Mouse (Mus musculus) left cerebral cortex, postnatal 14 days (tissue): ENCODE results near the gene Rps6. TPM values are rescaled to one million over a fixed set of nuclear protein-coding genes. Genes with fewer than 3 reads are reported as not detected.
A peak's percentile ranks its signal among the peaks of the same experiment; 100 is the strongest.
"Not testable (repeated sequence)": the region's sequence is repeated elsewhere in the genome, so short reads cannot be mapped to it uniquely, and the experiment has no call there.

Experiments
- DNase-seq, 2 experiments: peaks; one replicate each; pipeline ENCODE4 v3.0.0; 2021 to 2022; ENCODE audit warnings: low spot score in 2 of 2, mixed read lengths in 1 of 2
- intact Hi-C: fragments of 180-260 bp; cut with DNase I; formaldehyde crosslinking; loops from one replicate; pipeline ENCODE4 v1.15.1; 2025
- total RNA-seq, 2 experiments: library from RNA; stranded (reverse); gene quantifications; 2 replicates each; pipeline ENCODE4 v1.2.3; 2021

Rps6 gene
- total RNA-seq, 2 experiments from 2014 or later = 362 to 379 TPM

DNA sequence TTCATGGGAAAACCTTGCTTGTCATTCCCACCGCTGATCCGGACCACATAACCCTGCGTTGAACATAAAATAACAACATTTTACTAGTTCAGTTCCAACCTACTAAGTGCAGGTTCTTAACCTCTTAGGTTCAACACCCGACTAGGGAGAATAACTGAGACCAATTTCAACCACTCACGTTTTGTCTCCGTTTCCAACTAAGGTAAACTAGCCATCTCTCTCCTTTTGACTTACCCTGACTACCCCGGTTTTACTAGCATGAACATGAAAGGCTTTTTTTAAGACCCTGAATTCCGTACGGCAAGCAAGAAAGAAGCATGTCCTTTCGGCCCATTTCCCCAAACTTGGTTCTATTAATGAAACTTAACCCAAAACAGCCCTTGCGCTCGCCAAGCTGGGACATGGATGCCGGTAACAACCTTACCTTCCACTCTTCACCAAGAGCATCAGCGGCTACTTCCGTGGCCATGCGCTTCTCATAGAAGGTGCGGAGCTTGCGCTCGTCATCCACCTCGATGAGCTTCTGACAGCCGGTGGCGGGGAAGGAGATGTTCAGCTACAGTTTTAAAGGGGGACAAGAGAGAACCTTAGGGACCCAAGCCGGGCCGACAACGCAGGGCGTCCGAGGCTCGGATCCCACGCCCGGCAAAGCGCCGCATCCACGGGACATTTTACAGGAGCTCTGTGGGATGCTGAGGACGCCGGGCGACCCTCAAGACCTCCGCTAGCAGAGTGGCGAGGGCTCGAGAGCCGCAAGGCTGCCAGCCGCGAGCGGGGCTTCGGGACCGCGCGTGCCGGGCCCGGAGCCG is 704 bp downstream of the Rps6 start:
- intact Hi-C loops = no loop called here

DNA sequence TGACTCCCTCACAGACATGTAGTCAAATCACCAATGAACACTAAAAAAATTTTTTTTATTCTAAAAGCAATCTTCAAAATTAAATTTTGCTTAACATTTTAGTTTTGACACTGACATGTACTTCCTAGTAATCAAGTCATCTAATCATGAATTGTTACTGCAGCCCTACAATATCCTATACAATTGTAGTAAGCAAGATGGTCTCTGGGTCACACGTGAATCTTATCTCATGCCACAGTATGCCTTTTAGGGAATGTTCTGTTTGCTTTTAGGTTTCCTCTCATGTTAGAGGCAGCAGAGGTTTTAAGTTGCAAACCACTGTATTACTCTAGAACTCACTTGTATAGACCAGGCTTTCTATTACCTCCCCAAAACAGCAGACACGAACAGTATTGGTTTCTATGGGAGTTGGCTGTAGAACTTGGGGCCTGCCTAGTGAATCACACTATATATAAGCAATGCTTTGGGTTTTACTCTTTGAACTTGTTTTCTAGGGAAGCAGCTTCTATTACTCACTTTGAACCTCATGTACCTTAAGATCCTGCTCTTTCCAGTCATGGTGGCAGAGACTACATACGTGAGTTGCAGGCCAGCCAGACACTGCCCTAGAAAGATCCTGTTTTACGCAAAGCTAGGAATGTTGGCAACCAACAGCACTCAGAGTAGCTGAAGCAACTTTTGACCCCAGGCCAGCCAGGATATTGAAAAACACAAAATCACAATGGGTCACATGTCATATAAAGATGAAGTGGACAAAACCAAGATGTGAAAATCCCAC is 4.2 kb downstream of the Rps6 start:
- intact Hi-C loops = loop anchor here (5.0 kb wide), 1 partner anchor 74 kb away; no protein-coding TSS in a partner anchor
- no peak for DNase-seq

More for the DNA sequence above, 704 bp downstream of the Rps6 start:
- peak in 1 of 2 experiments; percentile 18 for DNase-seq

GRCm38 (mm10) chr4:86852018-86852417 is 5.2 kb downstream of the Rps6 start:
- intact Hi-C loops = loop anchor here (5.0 kb wide), 1 partner anchor 75 kb away; no protein-coding TSS in a partner anchor
- DNase-seq = no peak

DNA sequence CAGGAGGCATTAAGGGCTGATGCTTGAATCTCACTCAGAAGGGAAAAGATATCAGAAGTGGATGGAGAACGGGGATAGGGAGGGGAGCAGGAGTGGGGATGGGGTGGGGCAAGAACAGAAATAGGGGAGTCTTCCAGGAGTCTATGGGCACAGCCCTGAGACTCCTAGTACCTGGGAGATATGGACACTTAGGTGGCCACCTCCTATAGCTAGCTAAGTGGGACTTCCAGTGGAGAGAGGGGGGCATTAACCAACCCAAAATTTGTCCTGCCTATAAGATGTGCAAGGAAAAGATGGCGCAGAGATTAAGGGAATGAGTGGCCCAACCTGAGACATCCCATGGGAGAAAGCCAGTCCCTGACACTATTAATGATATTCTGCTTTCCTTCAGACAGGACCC is 5.9 kb downstream of the Rps6 start:
- no peak for DNase-seq
- intact Hi-C loops = loop anchor here (5.0 kb wide), 1 partner anchor 76 kb away; no protein-coding TSS in a partner anchor

- no peak for DNase-seq
- intact Hi-C loops = no loop called here
Measured at GRCm38 (mm10) chr4:86847246-86847645, 10.0 kb downstream of the Rps6 start.

DNA sequence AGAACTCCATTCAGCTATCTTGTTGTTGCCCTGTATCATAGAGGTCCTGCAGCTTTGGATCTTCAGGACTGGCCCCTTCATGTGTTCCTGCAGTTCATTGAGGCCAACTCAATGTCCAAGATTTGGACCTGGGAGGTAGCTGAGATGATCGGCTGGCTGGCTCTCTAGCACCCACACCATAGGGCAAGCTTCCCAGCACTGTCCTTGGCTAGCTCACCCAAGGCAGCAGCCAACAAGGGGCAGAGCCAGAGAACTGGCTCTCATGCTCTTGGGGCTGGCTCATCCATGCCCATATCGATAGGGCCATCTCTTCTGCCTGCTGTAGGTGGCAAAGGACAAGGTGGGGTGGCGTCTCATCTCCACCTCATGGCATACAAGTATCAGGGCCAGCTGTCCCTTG is 11.8 kb downstream of the Rps6 start:
- intact Hi-C loops = no loop called here
- no peak for DNase-seq

GRCm38 (mm10) chr4:86841141-86841540 is 16.1 kb downstream of the Rps6 start:
- DNase-seq, intact Hi-C loops: not testable (repeated sequence)

- intact Hi-C loops = no loop called here
- no peak for DNase-seq
Measured at GRCm38 (mm10) chr4:86831896-86832295, 25.3 kb downstream of the Rps6 start.

DNA sequence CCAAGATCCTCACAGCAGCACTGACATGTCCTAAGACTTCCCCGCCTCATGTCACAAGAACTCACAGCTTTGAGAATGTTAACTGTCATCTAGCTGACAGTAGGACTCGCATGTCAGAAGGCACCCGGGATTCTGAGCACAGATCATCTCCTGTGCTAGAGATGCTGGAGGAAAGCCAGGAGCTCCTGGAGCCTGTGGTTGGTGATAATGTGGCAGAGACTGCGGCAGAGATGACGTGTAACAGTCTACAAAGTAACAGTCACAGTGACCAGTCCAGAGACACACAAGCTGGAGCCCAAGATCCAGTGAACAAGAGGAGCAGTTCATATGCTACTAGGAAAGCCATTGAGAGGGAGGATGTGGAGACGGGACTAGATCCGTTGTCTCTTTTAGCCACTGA is 32.1 kb downstream of the Rps6 start:
- intact Hi-C loops = no loop called here
- peak; percentile 15 to 20 for DNase-seq

DNA sequence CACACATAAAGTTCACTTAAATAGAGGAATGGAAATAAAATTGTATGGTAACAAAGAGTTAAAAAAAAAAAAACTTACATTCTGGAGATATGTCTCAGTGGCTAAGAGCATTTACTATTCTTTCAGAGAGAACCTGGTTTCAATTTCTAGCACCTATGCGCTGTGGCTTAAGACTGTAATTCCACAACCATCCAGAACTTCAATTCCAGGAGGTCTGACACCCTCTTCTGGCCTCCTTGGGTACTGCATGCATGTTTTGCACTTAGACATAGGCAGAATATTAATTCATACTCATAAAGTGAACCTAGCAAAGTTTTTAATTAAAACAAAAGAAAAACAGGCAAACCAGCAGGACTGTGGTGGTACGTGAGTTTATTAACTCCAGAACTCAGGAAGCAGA is 34.0 kb downstream of the Rps6 start:
- DNase-seq = peak; percentile 65 to 83
- intact Hi-C loops = no loop called here

- intact Hi-C loops = no loop called here
- no peak for DNase-seq
Measured at GRCm38 (mm10) chr4:86814850-86815249, 42.4 kb downstream of the Rps6 start.

GRCm38 (mm10) chr4:86810604-86811003 is 46.6 kb downstream of the Rps6 start:
- peak in 1 of 2 experiments; percentile 11 for DNase-seq
- intact Hi-C loops = no loop called here

Other genes with a start within 250 kb of the Rps6 start
- gene Haus6, start 245.4 kb downstream of the Rps6 start, total RNA-seq = 1 to 10 TPM; 6.6 to 6.8 TPM
- gene Plin2, start 187.4 kb downstream of the Rps6 start, total RNA-seq = 10 to 100 TPM in 1 of 2 experiments, 1 to 10 TPM in 1; 9.8 to 12.5 TPM
- 10 to 100 TPM; 11.4 to 13.0 TPM for gene Dennd4c, start 108.9 kb downstream of the Rps6 start, total RNA-seq
- gene Acer2, start 17.0 kb upstream of the Rps6 start, total RNA-seq = 1 to 10 TPM; 3.5 to 6.0 TPM